Mouse (Mus musculus): ENCODE results near the gene Cdk5r2.

DNA sequence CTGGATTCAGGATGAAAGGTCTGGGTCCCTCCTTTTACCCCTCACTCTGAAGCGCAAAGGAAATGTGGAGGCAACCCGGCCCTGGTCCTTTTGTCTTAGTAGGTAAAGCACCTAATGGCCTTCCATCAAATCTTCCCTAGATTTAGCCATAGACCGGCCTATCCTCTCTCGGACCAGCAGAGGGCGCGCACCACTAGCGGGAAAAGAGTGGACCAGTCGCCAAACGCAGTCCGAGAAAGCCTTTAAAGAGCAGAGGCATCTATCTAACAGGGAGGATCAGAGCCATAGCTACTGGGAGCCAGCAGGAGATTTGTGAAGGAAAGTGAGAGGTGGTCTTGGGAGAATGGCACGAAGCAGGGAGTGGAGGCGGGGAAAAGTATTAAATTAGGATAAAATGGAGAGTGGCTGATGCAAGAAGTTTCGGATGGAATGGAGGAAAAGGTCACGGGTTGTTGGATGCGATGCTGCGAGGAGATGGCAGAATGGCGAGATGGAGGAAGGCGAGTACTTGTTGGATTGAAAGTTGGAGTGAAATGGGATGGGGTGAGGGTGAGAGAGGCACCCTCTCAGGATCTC, 26.1 kb downstream of the Cdk5r2 start:
- peak; percentile 78 for TF ChIP-seq CTCF (IDR thresholded peaks at IDR 0.05; ENCODE audit: control insufficient read depth, insufficient read depth, low read length)
- no peak for TF ChIP-seq POLR2A (IDR thresholded peaks at IDR 0.05; ENCODE audit: borderline replicate concordance, control insufficient read depth, low read depth, low read length)

Data from bone marrow, adult 2 months (tissue).